Mouse (Mus musculus): ENCODE data around the gene Clic4.

DNA sequence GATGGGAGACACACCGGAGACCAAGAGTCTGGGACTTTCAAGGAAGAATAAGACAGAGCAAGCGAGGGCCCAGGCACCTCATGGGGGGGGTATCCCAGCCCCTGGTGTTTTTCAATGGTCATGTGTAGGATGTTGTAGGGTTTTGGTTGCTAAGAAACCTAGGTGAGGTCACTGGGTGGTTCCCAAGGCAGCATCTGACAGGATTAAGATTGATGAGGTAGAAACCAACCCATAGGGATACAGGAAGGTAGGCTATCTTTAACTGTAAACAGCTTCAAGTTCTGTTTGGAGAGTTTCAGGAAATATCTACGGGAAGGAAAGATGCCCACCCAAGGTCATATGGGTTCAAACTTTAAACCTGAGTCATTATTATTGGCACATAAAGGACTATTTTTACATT lies 21.2 kb upstream of the Clic4 start:
- TF ChIP-seq CTCF (IDR thresholded peaks at IDR 0.05; ENCODE audit: borderline replicate concordance, extremely low read depth, insufficient read depth, insufficient read length) (no peak), POLR2A (IDR thresholded peaks at IDR 0.05; ENCODE audit: borderline replicate concordance, extremely low read depth, insufficient read depth, insufficient read length, poor library complexity, severe bottlenecking) (no peak)

Data from brain, embryonic 14.5 days (tissue).